Mouse (Mus musculus) bone marrow, adult 2 months (tissue): ENCODE results near the gene Gopc.
"Not testable (repeated sequence)": the region's sequence is repeated elsewhere in the genome, so short reads cannot be mapped to it uniquely, and the experiment has no call there.

Experiments
- CTCF ChIP-seq: fragments of 200-500 bp; IDR thresholded peaks from 2 replicates; pipeline ENCODE4 v1.5.1; 2011; ENCODE audit warnings: low read length, control low read depth; ENCODE audit not compliant: control insufficient read depth, insufficient read depth
- POLR2A ChIP-seq: fragments of 200-500 bp; IDR thresholded peaks from 2 replicates; pipeline ENCODE4 v1.6.1; 2011; ENCODE audit warnings: low read depth, mild to moderate bottlenecking, control low read depth, low read length, borderline replicate concordance; ENCODE audit not compliant: control insufficient read depth

DNA sequence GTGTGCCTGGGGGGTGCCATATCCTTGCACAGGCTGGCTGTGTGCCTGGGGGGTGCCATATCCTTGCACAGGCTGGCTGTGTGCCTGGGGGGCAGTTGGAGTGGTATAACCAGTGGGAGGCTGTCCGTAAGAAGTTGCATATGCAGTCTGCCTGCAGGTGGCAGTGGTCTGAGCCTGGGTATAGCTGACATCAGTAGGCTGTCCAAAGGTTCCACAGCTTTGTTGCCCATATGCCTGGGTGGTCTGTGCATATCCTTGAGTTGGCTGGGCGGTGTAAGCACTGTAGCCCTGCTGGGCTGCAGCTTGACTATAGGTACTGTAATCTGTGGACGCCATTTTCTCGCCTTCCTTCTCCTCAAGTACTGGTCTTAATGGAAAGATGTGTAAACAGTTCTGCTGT, 38.6 kb downstream of the Gopc start:
- TF ChIP-seq POLR2A, result not testable (repeated sequence)
- peak; percentile 24; the same call in 1 of the 2 replicates for TF ChIP-seq CTCF
